Mouse (Mus musculus) central nervous system, embryonic 18 days (tissue): ENCODE data around the gene Sirt5. TPM values are rescaled to one million over a fixed set of nuclear protein-coding genes. Genes with fewer than 3 reads are reported as not detected.

Source experiments
- polyA plus RNA-seq: library from polyadenylated mRNA; depleted of rRNA; stranded (reverse); fragments of >200 nt; gene quantifications from 2 replicates; pipeline ENCODE4 v1.2.3, GENCODE M21; 2012; rRNA removed

The Sirt5 gene
- 26.7 and 27.6 TPM in 2 replicates for polyA plus RNA-seq

DNA sequence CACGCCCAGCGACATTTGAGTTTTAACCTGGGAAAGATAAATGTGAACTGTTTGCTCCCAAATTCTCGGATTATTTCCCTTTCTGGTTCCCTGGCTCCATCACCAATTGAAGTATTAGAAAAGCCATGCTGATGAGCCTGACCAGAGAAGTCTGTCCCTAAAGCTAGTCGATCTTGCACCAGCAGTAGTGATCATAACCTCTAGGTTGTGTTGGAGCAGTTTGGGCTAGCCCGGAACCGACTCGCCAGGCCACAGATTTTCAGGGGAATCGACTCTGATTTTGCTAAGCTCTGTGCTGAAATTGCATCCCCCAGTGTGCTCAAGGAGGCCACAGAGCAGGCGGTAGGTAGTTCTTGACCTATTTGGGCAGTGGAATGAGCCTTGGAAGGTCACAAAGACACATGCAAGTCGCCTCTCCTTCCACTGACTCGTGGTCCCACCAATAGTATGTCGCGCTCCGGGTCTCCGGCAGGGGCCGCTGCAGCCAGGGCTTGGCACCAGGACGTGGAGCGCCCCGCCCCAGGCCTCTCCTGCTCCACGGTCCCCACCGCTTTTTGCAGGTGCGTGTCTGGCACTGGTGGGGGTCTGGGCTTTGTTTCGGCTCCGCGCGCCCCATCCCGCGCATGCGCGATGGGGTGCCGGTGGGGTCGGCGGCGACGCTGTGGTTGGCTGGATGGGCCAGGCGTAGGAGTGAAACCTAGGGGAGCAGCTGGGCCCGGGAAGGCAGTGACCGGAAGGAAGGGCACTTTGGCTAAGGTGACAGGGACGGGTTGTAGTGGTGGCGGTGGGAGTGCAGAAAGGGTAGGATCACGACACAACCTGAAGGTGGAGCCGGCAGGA lies at the start of gene Sirt5:
Gene Sirt5 (plus strand): TSS at position 512 of the 840 bp plus-strand sequence.

DNA sequence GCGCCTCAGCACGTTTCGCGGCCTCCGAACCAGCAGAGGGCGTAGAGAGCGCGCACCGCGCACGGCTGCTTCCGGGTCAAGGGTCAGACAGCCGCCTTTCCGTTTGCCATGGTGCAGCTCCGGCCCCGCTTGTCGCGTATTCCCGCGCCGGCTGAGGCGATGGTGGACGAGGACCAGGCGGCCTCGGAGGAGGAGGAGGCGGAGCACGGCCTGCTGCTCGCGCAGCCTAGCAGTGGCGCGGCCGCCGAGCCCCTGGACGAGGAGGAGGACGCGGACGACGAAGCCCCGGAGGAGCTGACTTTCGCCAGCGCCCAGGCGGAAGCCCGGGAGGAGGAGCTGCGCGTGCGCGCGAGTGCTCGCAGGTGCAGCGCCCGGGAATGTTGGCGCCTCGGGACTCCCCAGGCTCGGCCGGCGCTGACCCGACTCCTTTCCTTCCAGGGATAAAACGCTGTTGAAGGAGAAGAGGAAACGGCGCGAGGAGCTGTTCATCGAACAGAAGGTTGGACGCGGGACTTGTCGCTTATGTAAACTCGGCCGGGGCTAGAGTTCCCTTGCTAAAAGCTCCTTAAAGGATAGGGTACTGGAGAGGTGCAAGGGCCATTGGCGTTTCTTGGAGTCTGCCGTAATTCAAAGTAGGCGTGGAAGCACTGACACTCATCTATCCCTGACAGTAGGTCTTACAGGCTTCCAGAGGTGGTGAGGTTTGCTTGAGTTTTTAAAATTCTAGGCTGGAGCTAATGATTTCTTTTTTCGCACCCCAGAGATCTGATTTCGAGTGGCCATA lies 33.2 kb downstream of the Sirt5 start, which contains the start of gene Nol7:
Gene Nol7 (plus strand): TSS at position 94 of the 784 bp plus-strand sequence.

Other genes starting within 250 kb of the Sirt5 start
- 42.2 and 42.5 TPM in 2 replicates for gene Tbc1d7, start 194.0 kb upstream of the Sirt5 start, polyA plus RNA-seq
- 9.0 and 9.1 TPM in 2 replicates for gene Gfod1, start 61.3 kb upstream of the Sirt5 start, polyA plus RNA-seq
- gene Nol7, start 32.9 kb downstream of the Sirt5 start, polyA plus RNA-seq: 128 and 147 TPM in 2 replicates
- gene Ranbp9, start 115.8 kb downstream of the Sirt5 start, polyA plus RNA-seq: 42.8 and 43.8 TPM in 2 replicates
- gene Mcur1, start 194.7 kb downstream of the Sirt5 start, polyA plus RNA-seq: 8.0 and 9.1 TPM in 2 replicates